Mouse (Mus musculus) cerebellum, adult 2 months (tissue): ENCODE data around the gene Spata18.

ENCODE experiments used
- CTCF ChIP-seq: fragments of 200-500 bp; IDR thresholded peaks from 2 replicates; pipeline ENCODE4 v1.5.1; 2011; ENCODE audit warnings: low read depth, mild to moderate bottlenecking, control low read depth, low read length, moderate library complexity, borderline replicate concordance; ENCODE audit not compliant: insufficient read depth
- POLR2A ChIP-seq: fragments of 200-500 bp; IDR thresholded peaks from 2 replicates; pipeline ENCODE4 v1.6.1; 2011; ENCODE audit warnings: low read length, control low read depth, borderline replicate concordance; ENCODE audit not compliant: insufficient read depth

- TF ChIP-seq CTCF (peak; percentile 27; the same call in 1 of the 2 replicates), POLR2A (no peak)
Observed at GRCm38 (mm10) chr5:73683706-73684409, 32.7 kb downstream of the Spata18 start.
